Mouse (Mus musculus): ENCODE data around the gene Vars2.

The Vars2 gene

DNA sequence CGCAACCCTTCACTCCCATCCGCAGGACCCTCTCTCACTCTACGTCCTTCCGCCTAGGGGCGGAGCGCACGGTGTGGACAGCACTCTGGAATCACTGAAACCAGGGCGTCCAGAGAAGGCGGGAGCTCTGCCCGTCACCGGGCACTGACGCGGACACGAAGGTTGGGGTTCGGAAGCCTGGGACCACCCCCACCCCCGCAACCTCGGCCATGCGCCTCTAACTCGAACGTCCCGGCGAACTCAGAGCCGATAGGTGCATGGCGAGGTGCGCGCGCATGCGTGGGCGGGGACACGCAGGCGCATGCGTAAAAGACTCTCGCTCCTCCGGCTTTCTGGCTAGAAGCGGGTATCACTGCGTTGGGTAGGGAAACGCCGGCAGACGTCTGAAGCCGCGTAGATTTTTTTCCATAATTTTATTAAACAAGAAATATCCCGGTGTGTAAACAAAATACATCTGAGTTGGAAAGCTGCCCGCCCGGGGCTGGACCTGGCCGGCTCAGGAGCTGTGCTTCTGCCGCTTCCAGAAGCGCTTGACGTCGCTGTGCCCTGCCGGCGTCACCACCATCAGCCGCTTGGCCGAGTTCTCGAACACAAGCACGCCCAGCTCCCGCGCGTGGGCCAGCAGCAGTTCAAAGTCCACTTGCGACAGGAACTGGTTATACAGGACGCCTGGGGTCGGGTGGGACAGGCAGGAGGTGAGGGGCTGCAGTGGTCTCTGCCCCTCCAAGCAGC is at the start of gene Vars2:
TSS of gene Vars2 (minus strand) at position 259 of the 732 bp plus-strand sequence.
- peak; percentile 98 for DNase-seq (ENCODE audit: inconsistent ontology term)

DNA sequence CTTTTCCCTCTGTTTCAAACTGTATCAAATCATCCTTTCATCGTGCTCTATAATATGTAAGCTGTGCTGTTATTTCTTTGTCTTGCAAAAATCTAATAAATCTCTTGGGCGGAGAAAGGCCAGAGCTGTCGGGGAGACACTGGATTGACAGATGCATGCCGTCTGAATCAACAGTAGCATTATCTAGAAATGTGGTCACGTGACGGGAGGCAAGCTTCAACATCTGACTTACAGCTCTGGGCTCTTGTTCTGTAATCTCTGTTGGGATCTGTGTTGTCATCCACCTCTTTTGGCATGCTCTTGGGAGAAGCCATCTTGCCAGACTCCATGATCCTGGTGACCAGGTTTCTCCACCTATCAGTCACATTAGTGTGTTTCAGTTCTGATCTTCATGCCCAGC is 49.7 kb upstream of the Vars2 start:
- no peak for DNase-seq (ENCODE audit: inconsistent ontology term)

- DNase-seq (ENCODE audit: inconsistent ontology term), result no peak
These were observed 48.7 kb upstream of the Vars2 start for GRCm38 (mm10) chr17:35716114-35716513.

- peak; percentile 87 for DNase-seq (ENCODE audit: inconsistent ontology term)
These were observed 43.4 kb upstream of the Vars2 start for GRCm38 (mm10) chr17:35710705-35711347.

DNA sequence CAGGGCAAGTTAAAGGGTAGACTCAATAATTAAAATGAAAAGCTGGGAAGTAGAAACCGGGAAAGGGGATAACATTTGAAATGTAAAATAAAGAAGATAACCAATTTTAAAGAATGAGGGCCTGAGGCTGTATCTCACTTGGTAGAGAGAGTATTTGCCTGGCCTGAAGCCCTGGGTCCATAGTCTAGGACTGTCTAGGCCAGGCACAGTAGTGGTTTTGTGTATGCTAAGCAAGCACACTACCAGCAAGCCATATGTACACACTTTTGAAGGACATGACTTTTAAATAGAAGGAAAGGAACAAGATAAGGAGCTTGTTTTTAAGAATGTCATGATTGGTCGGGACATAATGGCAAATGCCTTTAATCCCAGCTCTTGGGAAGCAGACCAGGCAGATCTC is 41.2 kb upstream of the Vars2 start:
- DNase-seq (ENCODE audit: inconsistent ontology term), result no peak

DNA sequence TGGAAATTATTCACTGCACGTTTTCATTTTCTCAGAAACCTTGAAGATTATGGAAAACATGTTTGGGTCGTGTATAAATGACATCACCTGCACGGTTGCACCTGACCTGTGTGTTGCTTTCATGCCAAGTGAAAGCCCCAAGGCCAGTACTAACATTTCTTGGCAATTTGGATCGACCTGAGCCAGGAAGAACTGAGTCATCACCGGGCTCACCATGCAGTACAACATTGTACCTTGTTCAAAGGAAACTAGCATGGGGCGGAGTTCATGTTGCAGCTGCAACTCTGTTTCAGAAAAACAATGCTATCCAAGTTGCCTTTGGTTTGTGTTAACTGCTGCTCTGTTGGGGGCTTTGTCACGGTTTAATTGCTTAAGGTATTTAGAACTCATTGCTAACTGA is 40.5 kb upstream of the Vars2 start:
- DNase-seq (ENCODE audit: inconsistent ontology term), result peak; percentile 61

DNA sequence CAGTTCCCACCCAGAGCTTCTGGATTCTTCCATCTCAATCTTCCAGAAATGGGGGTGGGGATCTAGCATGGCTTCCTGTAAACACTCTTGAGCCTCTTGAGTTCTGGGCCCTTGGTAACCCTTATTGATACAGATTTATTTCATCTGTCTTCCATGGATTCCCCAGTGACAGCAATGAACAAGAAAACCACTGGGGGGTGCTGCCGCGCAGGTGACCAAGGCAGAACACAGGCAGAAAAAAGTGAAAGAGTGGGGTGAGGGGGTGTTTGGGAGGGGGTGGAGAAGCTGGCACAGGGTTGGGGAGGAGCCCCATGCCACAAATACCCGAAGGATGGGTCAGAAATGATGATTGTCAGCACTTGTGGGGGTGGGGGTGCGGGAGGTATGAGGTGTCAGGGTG is 38.4 kb upstream of the Vars2 start:
- peak; percentile 91 for DNase-seq (ENCODE audit: inconsistent ontology term)

- peak; percentile 97 for DNase-seq (ENCODE audit: inconsistent ontology term)
These were observed 37.5 kb upstream of the Vars2 start, which contains the start of gene Ddr1 for GRCm38 (mm10) chr17:35704621-35705464. Gene Ddr1, minus strand, starts transcription at chr17:35704621.

GRCm38 (mm10) chr17:35703751-35704271 is 36.4 kb upstream of the Vars2 start:
- peak; percentile 76 for DNase-seq (ENCODE audit: inconsistent ontology term)

DNA sequence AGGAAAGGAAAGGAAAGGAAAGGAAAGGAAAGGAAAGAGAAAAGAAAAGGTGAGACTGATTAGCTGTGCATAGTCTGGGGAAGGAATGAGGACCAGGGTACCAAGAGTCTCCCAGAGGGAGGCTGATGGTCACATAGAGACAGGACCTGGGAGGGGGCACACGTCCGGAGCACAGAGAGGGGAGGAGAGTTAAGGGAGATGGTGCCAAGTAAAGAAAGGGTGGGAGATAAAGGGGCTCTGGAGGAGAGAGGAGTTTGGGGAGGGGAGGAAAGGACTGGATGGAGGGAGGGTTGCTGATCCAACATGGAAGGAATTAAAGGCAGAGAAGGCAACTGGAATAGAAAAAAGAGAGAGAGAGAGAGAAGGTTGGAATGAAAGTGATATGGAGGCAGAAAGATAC is 35.7 kb upstream of the Vars2 start:
- DNase-seq (ENCODE audit: inconsistent ontology term), result no peak

DNA sequence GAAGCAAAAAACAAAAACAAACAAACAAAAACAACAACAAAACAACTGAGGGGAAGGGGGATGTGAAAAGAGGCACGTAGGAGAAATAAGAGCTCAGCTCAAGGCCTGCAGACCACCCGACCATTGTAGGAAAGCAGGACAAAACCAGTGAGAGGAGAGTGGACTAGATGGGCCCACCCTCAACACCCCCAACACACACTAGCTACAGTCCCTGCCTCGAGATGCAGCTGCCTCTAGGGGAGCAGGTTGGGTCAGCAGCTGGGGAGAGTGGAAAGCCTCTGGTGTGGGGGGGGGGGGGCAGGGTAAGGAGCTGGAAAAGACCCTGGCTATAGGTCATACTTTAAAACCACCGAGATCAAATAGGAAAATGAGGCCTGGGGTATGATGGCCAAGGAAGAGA is 35.2 kb upstream of the Vars2 start:
- DNase-seq (ENCODE audit: inconsistent ontology term), result no peak

- peak; percentile 89 for DNase-seq (ENCODE audit: inconsistent ontology term)
These were observed 34.6 kb upstream of the Vars2 start for GRCm38 (mm10) chr17:35701978-35702461.

DNA sequence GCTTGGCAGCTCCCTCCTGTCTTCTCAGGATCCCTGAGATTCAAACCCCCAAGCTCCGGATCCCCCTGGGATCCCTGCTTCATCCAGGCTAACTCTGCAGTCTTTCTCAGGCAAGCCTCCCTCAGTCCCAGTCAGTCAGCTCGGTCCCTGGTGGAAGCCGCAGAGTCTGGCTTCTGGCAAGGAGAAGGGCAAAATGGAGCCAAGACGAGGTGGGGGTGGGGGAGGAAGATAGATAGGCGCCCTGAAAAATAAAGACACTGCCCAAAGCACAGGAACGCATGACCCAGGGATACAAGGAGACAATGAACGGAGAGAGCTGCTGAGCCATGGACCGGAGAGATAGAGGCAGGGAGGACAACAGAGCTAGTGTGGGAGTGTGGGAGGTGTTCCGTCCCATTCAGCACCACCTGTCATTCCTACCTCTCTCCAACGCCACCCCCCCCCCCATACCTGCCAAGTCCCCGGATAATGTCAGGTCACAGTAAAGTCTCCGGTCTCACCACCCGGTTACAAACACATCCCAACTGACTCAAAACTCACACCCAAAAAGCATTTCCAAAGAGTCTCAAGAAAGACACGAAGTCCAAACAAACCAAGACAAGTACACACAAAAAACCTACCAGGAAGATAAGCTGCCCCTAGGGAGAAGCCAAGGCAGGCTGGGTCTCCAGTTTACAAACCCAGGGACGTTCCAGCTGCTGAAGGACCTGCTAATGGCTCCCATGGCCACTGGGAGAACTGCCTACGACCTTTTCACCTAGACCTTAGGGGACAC is 34.0 kb upstream of the Vars2 start:
- peak; percentile 78 for DNase-seq (ENCODE audit: inconsistent ontology term)

DNA sequence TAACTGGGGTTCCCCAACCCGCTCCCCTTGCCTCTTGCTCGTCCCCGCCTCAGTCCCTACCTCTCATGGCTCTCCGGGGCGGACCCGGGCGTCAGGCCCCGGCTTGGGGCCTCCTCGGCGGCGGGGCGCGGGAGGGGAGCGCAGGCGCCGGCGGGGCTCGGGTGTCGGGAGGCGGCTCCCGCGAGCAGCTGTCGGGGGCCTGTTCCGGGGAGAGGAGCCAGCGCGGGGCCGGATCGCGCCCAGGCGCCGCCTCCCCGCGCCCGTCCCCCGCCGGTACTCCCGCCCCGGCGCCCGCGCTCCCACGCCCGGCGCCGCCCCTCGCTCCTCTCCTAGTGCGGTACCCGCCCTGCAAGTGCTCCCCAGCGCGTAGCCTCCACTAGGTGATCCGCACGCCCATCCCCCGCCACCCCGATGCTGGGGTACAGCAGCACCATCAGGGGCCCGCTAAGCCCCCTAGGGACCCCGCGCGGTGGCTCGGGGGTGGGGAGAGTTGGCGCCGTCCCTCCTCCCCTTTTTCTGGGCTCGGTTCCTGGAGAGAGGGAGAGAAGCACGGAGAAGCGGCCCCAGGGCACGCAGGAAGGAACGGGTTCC is 33.1 kb upstream of the Vars2 start:
- peak; percentile 94 for DNase-seq (ENCODE audit: inconsistent ontology term)

DNA sequence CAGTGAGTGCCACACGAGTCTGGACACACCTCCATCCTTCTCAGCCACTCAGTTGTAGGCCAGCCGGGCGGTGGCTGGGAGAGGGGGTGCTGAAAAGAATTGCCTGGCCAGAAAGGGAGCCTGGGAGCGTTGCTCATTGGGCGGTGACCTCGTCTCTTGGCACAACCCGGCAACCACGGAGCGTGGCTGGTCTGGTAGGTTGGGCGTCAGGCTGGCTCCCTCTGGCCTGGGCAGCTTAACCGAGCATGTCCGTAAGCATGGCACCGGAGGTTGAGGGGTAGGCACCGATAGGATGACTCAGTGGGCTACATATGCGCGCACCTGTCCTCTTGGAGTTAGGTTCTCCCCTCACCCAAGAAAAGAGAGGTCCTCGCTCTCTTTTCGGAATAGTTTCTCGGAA is 32.5 kb upstream of the Vars2 start:
- DNase-seq (ENCODE audit: inconsistent ontology term), result peak; percentile 98

GRCm38 (mm10) chr17:35698501-35698883 is 31.1 kb upstream of the Vars2 start:
- DNase-seq (ENCODE audit: inconsistent ontology term), result no peak

GRCm38 (mm10) chr17:35697759-35698500 is 30.5 kb upstream of the Vars2 start:
- DNase-seq (ENCODE audit: inconsistent ontology term), result peak; percentile 100

DNA sequence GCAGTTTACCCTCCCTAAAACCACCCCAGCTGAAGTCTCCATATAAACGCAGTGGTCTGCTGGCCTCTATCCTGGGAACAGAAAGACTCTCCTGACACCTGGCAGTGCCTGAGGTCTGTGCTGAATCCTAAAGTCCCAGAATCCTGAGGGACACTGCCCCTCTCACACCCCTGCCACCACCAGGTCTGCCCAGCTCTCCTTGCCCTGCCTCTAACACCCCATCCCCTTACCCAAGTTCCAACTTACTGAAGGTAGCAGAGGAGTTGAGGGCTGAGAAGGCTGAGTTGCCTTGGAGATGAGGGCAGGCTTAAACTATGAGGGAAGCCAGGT is 30.0 kb upstream of the Vars2 start:
- no peak for DNase-seq (ENCODE audit: inconsistent ontology term)

DNA sequence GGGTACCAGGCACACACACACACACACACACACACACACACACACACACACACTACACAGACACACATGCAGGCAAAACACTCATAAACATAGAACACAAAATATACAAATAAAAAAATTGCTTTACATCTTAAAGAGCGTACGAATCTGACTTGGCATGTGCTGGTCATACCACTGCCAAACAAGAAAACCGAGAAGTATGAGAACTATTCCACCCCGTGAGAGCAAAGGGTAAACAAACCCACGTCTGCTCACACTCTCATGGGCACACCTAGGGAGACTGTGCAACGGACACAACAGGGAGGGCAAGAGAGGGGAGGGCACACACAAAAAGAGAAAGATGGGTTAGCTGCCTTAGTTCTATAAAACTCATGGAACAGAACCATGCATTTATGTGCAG is 29.3 kb upstream of the Vars2 start:
- peak; percentile 25 for DNase-seq (ENCODE audit: inconsistent ontology term)

GRCm38 (mm10) chr17:35695289-35695688 is 27.9 kb upstream of the Vars2 start:
- peak; percentile 67 for DNase-seq (ENCODE audit: inconsistent ontology term)

All from Muller cell, postnatal 12 days (primary cell).